Mouse (Mus musculus): ENCODE results near the gene Crygc. TPM values are rescaled to one million over a fixed set of nuclear protein-coding genes. Genes with fewer than 3 reads are reported as not detected.

The Crygc gene
- polyA plus RNA-seq, 1 experiment, result not detected

- no peak for TF ChIP-seq GATA1 (IDR thresholded peaks at IDR 0.05; ENCODE audit: low read length)
- no peak for TF ChIP-seq TAL1 (IDR thresholded peaks at IDR 0.05; ENCODE audit: low read length)
- no peaks in the 10 kb centered on the region for H3K4me1 ChIP-seq (ENCODE audit: control insufficient read depth)
- no peaks in the 10 kb centered on the region for H3K27me3 ChIP-seq (ENCODE audit: control insufficient read depth)
- H3K9me3 ChIP-seq (ENCODE audit: control insufficient read depth, low read length), result no peaks in the 10 kb centered on the region
- H3K4me3 ChIP-seq (replicated peaks), result no peak overlapping the region
- H3K36me3 ChIP-seq (ENCODE audit: control insufficient read depth), result no peaks in the 10 kb centered on the region
Measured at GRCm38 (mm10) chr1:65040806-65041205, 32.7 kb downstream of the Crygc start.

GRCm38 (mm10) chr1:65039679-65040078, 33.8 kb downstream of the Crygc start:
- Histone ChIP-seq H3K4me1 (ENCODE audit: control insufficient read depth) (no peaks in the 10 kb centered on the region), H3K27me3 (ENCODE audit: control insufficient read depth) (no peaks in the 10 kb centered on the region), H3K9me3 (ENCODE audit: control insufficient read depth, low read length) (no peaks in the 10 kb centered on the region), H3K4me3 (replicated peaks) (no peak overlapping the region), H3K36me3 (ENCODE audit: control insufficient read depth) (no peaks in the 10 kb centered on the region)
- TF ChIP-seq GATA1 (IDR thresholded peaks at IDR 0.05; ENCODE audit: low read length) (no peak), TAL1 (IDR thresholded peaks at IDR 0.05; ENCODE audit: low read length) (no peak)

GRCm38 (mm10) chr1:65037542-65037941, 35.9 kb downstream of the Crygc start:
- Histone ChIP-seq H3K27me3 (ENCODE audit: control insufficient read depth) (no peaks in the 10 kb centered on the region), H3K4me1 (ENCODE audit: control insufficient read depth) (no peaks in the 10 kb centered on the region), H3K36me3 (ENCODE audit: control insufficient read depth) (no peaks in the 10 kb centered on the region), H3K9me3 (ENCODE audit: control insufficient read depth, low read length) (no peaks in the 10 kb centered on the region), H3K4me3 (replicated peaks) (no peak overlapping the region)
- no peak for TF ChIP-seq GATA1 (IDR thresholded peaks at IDR 0.05; ENCODE audit: low read length)
- TF ChIP-seq TAL1 (IDR thresholded peaks at IDR 0.05; ENCODE audit: low read length), result no peak

GRCm38 (mm10) chr1:65035513-65035912, 38.0 kb downstream of the Crygc start:
- H3K36me3 ChIP-seq (ENCODE audit: control insufficient read depth), result no peaks in the 10 kb centered on the region
- no peaks in the 10 kb centered on the region for H3K4me1 ChIP-seq (ENCODE audit: control insufficient read depth)
- no peak overlapping the region for H3K4me3 ChIP-seq (replicated peaks)
- TF ChIP-seq GATA1 (IDR thresholded peaks at IDR 0.05; ENCODE audit: low read length) (no peak), TAL1 (IDR thresholded peaks at IDR 0.05; ENCODE audit: low read length) (no peak)
- H3K27me3 ChIP-seq (ENCODE audit: control insufficient read depth), result no peaks in the 10 kb centered on the region
- no peaks in the 10 kb centered on the region for H3K9me3 ChIP-seq (ENCODE audit: control insufficient read depth, low read length)

GRCm38 (mm10) chr1:65032641-65033040, 40.8 kb downstream of the Crygc start, which contains the start of gene Akr1cl:
Akr1cl (minus strand) TSS chr1:65032759.
- no peaks in the 10 kb centered on the region for H3K27me3 ChIP-seq (ENCODE audit: control insufficient read depth)
- no peaks in the 10 kb centered on the region for H3K36me3 ChIP-seq (ENCODE audit: control insufficient read depth)
- H3K4me3 ChIP-seq (replicated peaks), result no peak within 1 kb of the TSS
- no peaks in the 10 kb centered on the region for H3K4me1 ChIP-seq (ENCODE audit: control insufficient read depth)
- H3K9me3 ChIP-seq (ENCODE audit: control insufficient read depth, low read length), result no peaks in the 10 kb centered on the region
- TF ChIP-seq GATA1 (IDR thresholded peaks at IDR 0.05; ENCODE audit: low read length) (no peak), TAL1 (IDR thresholded peaks at IDR 0.05; ENCODE audit: low read length) (no peak)

GRCm38 (mm10) chr1:65028206-65028605, 45.3 kb downstream of the Crygc start:
- H3K27me3 ChIP-seq (ENCODE audit: control insufficient read depth), result no peaks in the 10 kb centered on the region
- H3K4me1 ChIP-seq (ENCODE audit: control insufficient read depth), result no peaks in the 10 kb centered on the region
- H3K9me3 ChIP-seq (ENCODE audit: control insufficient read depth, low read length), result no peaks in the 10 kb centered on the region
- H3K36me3 ChIP-seq (ENCODE audit: control insufficient read depth), result no peaks in the 10 kb centered on the region
- H3K4me3 ChIP-seq (replicated peaks), result no peak overlapping the region
- TF ChIP-seq TAL1 (IDR thresholded peaks at IDR 0.05; ENCODE audit: low read length) (no peak), GATA1 (IDR thresholded peaks at IDR 0.05; ENCODE audit: low read length) (no peak)

Other genes with a start within 250 kb of the Crygc start
- gene Plekhm3, start 116.9 kb downstream of the Crygc start, polyA plus RNA-seq (2012), result 0.03 TPM in 2 replicates
- gene Akr1cl, start 40.9 kb downstream of the Crygc start, polyA plus RNA-seq (2012), result not detected in 2 replicates
- gene Cryge, start 22.5 kb downstream of the Crygc start, polyA plus RNA-seq (2012), result not detected in 2 replicates
- gene Crygd, start 10.2 kb downstream of the Crygc start, polyA plus RNA-seq (2012), result not detected in 2 replicates
- not detected in 2 replicates for gene Crygb, start 8.6 kb upstream of the Crygc start, polyA plus RNA-seq (2012)
- gene Cryga, start 29.7 kb upstream of the Crygc start, polyA plus RNA-seq (2012), result not detected in 2 replicates
- gene Gm28845, start 45.9 kb upstream of the Crygc start, polyA plus RNA-seq (2012), result not detected in 2 replicates
- gene D630023F18Rik, start 49.5 kb upstream of the Crygc start, polyA plus RNA-seq (2012), result not detected in 2 replicates
- gene Idh1, start 112.8 kb upstream of the Crygc start, polyA plus RNA-seq (2012), result not detected in 2 replicates
- 0.49 and 0.92 TPM in 2 replicates for gene Pikfyve, start 113.0 kb upstream of the Crygc start, polyA plus RNA-seq (2012)
- gene Pth2r, start 208.4 kb upstream of the Crygc start, polyA plus RNA-seq (2012), result not detected in 2 replicates